Mouse (Mus musculus): ENCODE results near the gene Tbcd. TPM values are rescaled to one million over a fixed set of nuclear protein-coding genes. Genes with fewer than 3 reads are reported as not detected.

Gene Tbcd
- polyA plus RNA-seq, 1 experiment from 2014 or later, result 57.9 TPM

Other genes starting within 250 kb of the Tbcd start
- gene Hexdc, start 247.5 kb upstream of the Tbcd start, polyA plus RNA-seq (2016; fragmentation: Nextera tagmentation; extraction: Ambion mirVana), result 11.6 and 11.9 TPM in 2 replicates
- 17.3 and 18.5 TPM in 2 replicates for gene Ogfod3, start 247.2 kb upstream of the Tbcd start, polyA plus RNA-seq (2016; fragmentation: Nextera tagmentation; extraction: Ambion mirVana)
- gene Cybc1, start 222.6 kb upstream of the Tbcd start, polyA plus RNA-seq (2016; fragmentation: Nextera tagmentation; extraction: Ambion mirVana), result 38.8 and 41.1 TPM in 2 replicates
- 78.7 and 84.5 TPM in 2 replicates for gene Narf, start 214.7 kb upstream of the Tbcd start, polyA plus RNA-seq (2016; fragmentation: Nextera tagmentation; extraction: Ambion mirVana)
- gene Foxk2, start 192.0 kb upstream of the Tbcd start, polyA plus RNA-seq (2016; fragmentation: Nextera tagmentation; extraction: Ambion mirVana), result 11.2 and 11.7 TPM in 2 replicates
- gene Wdr45b, start 97.5 kb upstream of the Tbcd start, polyA plus RNA-seq (2016; fragmentation: Nextera tagmentation; extraction: Ambion mirVana), result 81.2 and 81.8 TPM in 2 replicates
- 3.1 and 4.2 TPM in 2 replicates for gene Rab40b, start 63.7 kb upstream of the Tbcd start, polyA plus RNA-seq (2016; fragmentation: Nextera tagmentation; extraction: Ambion mirVana)
- gene Fn3krp, start 30.5 kb upstream of the Tbcd start, polyA plus RNA-seq (2016; fragmentation: Nextera tagmentation; extraction: Ambion mirVana), result 9.2 and 10.7 TPM in 2 replicates
- 2.3 and 3.4 TPM in 2 replicates for gene Fn3k, start 17.0 kb upstream of the Tbcd start, polyA plus RNA-seq (2016; fragmentation: Nextera tagmentation; extraction: Ambion mirVana)
- 0.54 and 0.88 TPM in 2 replicates for gene Zfp750, start 67.4 kb downstream of the Tbcd start, polyA plus RNA-seq (2016; fragmentation: Nextera tagmentation; extraction: Ambion mirVana)
- gene B3gntl1, start 221.2 kb downstream of the Tbcd start, polyA plus RNA-seq (2016; fragmentation: Nextera tagmentation; extraction: Ambion mirVana), result 6.9 and 8.3 TPM in 2 replicates
- 8.7 and 12.4 TPM in 2 replicates for gene Metrnl, start 249.6 kb downstream of the Tbcd start, polyA plus RNA-seq (2016; fragmentation: Nextera tagmentation; extraction: Ambion mirVana)